Mouse (Mus musculus) CH12F3 (cell line): ENCODE data around the gene Art1.

Experiments used
- in situ Hi-C: fragments of 300-500 bp; cut with MboI; formaldehyde crosslinking; loops from 2 replicates; pipeline ENCODE4 v1.14.3; 2020; ENCODE audit warnings: low sequenced_read_pairs

Art1 gene

DNA sequence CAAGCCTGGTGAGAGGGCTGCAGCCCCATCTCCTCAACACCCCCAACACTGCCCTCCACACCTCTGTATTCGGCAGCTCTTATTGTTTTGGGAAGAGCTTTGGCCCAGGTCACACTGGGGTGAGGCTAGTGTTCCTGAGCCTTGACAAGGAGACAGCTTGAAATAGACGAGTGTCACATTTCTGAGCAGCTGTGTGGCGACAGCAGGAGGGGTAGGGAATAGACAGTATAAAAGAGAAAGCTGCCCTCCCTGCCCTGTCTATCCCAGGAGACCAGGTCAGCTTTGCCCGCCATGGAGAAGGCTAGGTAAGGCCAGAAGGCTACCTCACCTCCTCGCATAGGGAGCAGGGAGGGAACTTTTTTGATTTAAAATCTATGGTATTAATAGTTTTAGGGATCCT, at the start of gene Art1:
TSS of gene Art1 (plus strand) at position 257 of the 400 bp plus-strand sequence.
- in situ Hi-C loops = no loop called here

DNA sequence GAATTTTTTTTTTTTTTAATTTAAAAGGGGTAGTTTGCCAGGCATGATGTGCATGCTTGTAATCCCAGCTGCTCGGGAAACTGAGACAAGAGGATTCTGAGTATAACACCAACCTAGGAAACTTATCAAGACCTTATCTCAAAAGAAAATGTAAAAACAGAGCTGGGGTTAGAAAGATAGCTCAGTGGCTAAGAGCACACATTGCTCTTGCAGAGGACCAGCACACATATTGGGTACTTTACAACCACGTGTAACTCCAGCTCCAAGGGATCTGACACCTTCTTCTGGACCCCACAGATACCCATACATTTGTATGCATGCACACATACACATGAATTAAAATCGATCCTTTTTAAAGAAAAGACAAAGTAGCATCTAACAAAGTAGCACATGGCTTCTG, 40.2 kb upstream of the Art1 start:
- in situ Hi-C loops = no loop called here

DNA sequence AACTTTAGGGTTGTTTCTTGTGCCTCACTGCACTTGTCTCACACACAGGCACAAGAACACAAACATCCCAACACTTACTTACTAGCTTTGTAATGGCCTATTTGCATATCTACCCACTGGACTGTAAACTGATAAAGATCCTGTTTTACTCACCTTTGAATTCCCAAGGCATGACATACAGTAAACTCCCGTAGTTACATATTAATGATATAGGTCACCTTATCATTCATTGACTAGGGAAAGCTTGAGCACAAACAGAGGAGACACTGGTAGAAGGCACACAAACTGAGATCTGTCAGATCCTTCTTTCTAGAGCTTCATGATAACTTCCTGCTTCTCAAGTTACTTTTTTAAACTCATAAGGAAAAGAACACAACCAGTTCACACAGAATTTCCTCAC, 39.3 kb upstream of the Art1 start:
- in situ Hi-C loops = no loop called here

DNA sequence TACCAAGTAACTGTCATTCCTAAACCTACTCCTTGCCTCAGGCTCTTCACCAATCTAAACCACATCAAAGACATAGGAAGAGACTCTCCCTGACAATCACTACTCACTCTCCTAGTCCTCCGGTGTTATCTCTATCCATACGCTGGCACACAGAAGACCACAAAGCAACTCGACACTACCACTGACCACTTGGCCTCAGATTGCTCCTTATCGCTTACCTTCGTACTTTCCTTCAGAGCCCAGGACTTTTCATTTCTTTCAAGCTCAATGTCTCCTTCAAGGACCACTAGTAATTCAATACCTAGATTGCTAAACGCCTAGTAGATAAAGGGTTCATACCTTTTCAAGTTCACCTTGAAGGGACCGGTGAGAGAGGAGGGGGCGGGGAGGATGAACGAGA, 37.7 kb upstream of the Art1 start:
- in situ Hi-C loops = no loop called here

GRCm38 (mm10) chr7:102064655-102065045, 36.9 kb upstream of the Art1 start:
- in situ Hi-C loops = no loop called here

GRCm38 (mm10) chr7:102065046-102065891, 36.3 kb upstream of the Art1 start, which contains the start of the genes Rnf121, Xndc1 and Xntrpc:
Gene Rnf121 (minus strand): TSS chr7:102065469.
Gene Xndc1 (plus strand): TSS chr7:102065511.
Gene Xntrpc (plus strand): TSS chr7:102065713.
- in situ Hi-C loops = no loop called here

DNA sequence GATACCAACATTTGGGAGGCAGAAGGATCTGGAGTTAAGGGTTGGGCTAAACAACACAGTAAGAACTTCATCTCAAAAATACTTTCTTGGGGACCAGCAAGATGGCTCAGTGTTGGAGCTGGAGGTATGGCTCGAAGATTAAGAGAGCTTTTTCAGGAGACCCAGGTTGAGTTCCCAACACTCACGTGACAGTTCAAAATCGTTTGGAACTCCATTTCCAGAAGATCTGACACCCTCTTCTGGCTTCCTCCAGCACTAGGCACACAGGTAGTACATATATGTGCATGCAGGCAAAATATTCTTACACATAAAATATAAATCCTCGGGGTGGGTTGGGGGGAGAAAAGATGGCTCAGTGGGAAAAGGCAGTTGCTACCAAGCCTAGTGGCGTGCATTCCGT, 35.2 kb upstream of the Art1 start:
- in situ Hi-C loops = no loop called here

DNA sequence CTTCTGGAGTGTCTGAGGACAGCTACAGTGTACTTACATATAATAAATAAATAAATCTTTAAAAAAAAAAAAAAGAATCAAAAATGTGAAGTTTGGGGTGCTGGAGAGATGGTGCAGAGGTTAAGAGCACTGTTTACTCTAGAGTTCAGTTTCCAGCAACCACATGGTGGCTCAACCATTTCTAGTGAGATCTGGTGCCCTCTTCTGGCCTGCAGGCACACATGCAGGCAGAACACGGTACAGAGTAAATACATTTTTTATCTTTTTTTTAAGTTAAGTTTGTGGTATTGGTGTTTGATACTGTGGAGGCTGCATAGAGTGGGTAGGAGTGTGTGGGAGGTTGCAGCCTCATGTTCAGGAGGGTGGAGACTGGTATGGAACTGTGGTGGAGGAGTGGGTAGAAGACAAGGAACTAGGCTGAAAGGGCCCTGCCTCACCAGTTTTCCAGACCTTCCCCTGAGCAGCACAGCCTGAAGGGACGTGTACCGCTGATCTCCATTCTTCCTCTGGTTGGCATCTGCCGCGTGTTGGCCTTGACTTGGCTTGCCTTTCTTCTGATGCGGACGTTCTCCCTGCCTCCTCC, 24.7 kb upstream of the Art1 start:
- in situ Hi-C loops = loop anchor here (25.0 kb wide), 1 partner anchor 415 kb away; the partner anchor contains the start of gene Clpb

DNA sequence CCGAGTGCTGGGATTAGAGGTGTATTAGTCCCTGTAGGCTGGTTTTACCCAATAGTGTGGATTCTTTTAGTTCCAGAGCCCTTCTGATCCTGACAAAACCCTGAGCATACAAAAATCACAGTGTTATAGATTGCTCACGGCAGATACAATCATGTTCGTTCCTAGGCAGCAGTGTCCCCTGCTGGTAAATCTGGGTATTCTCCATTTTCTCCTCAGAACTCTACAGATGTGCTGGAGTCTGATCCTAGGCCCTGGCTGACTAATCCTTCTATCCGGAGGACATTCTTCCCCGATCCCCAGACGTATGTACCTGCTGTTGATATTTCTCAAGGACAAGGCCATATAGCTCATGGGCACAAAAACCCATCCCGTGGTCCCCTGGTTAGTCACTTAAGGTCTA, 23.0 kb upstream of the Art1 start:
- in situ Hi-C loops = loop anchor here (25.0 kb wide), 1 partner anchor 416 kb away; the partner anchor contains the start of gene Clpb

DNA sequence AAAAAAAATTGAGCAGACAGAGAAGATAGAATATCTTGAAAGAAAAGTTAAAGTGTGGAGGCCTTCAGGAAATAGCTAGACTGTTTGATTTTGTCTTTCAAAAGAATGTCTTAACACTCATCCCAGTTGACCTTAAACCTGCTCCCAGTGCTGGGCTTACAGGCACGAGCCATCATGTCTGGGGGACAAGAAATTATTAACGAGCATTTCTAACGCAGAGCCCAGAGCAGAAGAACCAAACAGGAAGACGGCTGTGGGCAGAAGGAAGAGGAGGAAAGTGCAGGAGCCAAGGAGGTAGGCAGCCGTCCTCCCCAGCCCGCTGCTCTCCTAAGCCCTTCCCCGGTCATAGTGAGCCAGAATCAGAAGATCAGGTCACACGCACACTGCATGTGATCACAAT, 21.2 kb upstream of the Art1 start:
- in situ Hi-C loops = loop anchor here (25.0 kb wide), 1 partner anchor 418 kb away; the partner anchor contains the start of gene Clpb

DNA sequence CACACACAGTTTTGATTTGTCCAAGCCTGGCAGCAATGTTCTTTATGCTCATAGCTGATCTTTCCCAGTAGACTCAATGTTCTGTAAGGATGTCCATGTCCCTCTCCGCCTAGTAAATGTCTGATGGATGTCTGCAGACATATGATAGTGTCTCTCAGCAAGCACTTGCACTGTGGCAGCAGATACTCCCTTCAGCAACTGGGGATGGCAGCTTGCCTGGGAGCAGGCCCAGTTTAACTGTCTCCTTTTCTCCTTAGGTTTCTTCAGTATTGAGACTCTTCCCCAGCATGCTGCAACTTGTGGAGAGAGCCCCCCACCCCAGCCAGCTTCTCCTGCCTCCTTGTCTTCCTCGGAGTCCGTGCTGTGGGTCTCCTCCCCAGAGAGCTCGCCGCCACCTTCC, 19.8 kb upstream of the Art1 start:
- in situ Hi-C loops = loop anchor here (25.0 kb wide), 1 partner anchor 419 kb away; the partner anchor contains the start of gene Clpb

- in situ Hi-C loops = loop anchor here (25.0 kb wide), 1 partner anchor 421 kb away; the partner anchor contains the start of gene Clpb
These were observed 18.7 kb upstream of the Art1 start, which contains the start of gene Trpc2 for GRCm38 (mm10) chr7:102082816-102083215. Gene Trpc2 (plus strand): TSS chr7:102083116.

DNA sequence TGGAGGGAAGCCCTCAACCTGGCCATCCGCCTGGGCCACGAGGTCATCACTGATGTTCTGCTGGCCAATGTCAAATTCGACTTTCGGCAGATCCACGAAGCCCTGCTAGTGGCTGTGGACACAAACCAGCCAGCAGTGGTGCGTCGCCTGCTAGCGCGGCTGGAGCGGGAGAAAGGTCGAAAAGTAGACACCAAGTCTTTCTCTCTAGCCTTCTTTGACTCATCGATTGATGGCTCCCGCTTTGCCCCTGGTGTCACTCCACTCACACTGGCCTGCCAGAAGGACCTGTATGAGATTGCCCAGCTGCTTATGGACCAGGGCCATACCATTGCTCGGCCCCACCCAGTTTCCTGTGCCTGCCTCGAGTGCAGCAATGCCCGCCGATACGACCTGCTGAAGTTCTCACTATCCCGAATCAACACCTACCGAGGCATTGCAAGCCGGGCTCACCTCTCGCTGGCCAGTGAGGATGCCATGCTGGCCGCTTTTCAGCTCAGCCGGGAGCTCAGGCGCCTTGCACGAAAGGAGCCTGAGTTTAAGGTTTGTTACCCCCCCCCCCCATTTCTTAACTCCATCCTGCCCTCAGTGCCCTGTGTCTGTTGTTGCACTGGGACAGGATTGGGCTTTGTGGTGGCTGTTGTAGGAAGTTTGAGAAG, 17.4 kb upstream of the Art1 start:
- in situ Hi-C loops = loop anchor here (25.0 kb wide), 1 partner anchor 422 kb away; the partner anchor contains the start of gene Clpb

DNA sequence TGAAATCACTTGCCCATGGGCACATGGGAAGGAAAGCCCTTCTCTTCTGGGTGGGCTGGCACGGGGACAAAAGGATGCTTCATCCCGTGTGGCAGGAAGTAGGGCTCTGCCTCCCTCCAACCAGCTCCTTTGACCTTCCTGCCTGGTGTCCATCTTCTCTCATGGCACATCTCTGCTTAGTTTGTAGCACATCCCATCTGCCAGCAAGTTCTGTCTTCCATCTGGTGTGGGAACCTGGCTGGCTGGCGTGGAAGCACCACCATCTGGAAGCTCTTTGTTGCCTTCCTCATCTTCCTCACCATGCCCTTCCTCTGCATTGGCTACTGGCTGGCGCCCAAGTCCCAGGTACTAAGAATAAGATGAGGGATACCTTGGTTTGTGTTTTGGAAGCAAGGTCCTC, 14.2 kb upstream of the Art1 start:
- in situ Hi-C loops = loop anchor here (25.0 kb wide), 1 partner anchor 425 kb away; the partner anchor contains the start of gene Clpb

DNA sequence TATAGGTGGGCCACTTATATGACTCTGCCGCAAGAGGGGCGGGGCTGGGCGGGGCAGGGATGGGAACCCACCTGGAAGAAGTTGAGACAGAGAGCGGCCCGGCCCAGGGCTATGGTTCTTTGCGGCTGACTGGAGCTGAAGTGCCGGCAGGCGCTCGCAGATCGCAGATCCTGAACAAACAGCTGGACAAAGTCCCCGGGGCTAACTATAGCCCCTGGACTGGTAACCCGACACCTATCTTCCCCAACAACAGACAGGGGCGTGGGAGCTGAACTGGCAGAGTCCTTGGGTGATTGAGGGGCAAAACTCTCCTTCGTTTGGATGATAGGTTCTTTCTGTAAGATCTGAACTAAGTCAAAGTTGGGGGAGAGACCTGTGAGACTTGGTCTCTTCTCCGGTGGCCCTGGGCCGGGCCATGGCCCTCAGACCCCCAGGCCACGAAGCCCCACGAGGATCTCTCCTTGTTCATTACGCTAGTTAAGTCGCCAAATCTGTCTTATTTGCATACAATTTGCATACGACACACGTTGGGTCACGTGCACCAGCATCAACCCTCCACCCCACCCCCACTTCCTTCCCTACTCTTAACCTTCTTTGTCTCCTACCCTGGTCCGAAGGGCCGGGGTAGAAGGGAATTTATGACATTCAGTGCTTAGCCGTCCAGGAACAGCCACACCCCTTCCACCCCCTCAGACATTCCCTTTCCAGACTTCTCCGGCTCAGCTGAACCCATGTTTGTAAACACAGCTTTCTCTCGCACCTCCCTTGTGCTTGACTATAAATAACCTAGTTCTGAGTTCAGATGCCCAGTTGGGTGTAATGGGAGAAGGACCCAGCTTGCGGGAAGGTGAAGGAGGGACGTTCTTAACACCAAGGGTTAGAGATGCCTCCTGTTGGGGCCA, 1.5 kb upstream of the Art1 start:
- in situ Hi-C loops = loop anchor here (25.0 kb wide), 1 partner anchor 438 kb away; the partner anchor contains the start of gene Clpb

DNA sequence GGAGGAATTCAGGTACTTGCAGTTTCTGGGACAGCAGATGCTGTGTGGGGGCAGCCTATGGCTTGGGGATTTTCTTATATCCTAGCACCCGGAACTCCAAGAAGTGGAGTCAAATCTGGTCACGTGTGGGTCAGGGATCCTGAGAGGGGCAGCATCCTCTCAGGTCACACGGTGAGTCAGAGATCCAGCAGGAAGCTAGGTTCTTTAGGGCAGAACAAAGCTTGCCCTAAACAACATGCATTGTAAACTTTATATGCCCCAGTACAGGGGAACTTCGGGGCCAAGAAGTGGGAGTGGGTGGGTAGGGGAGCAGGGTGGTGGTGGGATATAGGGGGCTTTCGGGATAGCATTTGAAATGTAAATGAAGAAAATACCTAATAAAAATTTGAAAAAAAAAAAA, 675 bp upstream of the Art1 start:
- in situ Hi-C loops = no loop called here

DNA sequence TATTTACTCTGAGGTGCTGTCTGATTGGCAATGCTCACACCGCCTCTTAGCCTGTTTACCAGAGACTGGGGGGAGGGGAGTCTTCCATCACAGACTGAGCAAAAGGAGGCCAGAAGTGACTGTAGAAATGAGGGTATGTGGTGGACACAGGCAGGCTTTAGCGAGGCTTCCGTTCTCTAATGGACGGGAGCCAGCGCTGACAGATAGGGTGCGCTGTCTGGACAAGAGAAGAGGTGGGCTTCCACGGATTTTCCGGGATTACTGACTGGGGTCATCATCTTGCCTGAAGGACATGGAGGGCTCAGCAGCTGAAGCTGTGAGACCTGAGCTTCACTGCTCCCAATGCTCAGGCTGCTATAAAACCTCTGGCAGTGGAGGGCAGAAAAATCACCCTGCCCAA, 698 bp downstream of the Art1 start:
- in situ Hi-C loops = no loop called here

GRCm38 (mm10) chr7:102102696-102103095, 1.2 kb downstream of the Art1 start:
- in situ Hi-C loops = no loop called here

GRCm38 (mm10) chr7:102103555-102103954, 2.0 kb downstream of the Art1 start:
- in situ Hi-C loops = no loop called here

DNA sequence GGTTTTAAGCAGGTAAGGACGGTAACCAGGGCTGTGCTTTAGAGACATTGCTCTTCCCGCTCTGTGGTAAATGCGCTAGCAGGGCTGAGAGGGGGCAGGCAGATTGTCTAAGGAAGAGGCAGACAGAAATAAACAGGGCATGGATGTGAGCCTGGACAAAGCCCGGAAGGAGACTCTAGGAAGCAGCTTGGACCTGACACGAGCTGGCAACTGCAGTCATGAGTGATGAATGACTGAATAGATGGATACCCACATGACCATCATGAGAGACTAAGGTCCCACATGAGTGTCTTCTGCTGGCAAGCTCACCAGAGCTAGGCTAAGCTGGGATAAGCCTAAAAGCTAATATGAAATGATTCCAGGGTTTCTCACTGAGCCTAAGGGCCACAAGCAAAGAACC, 2.6 kb downstream of the Art1 start:
- in situ Hi-C loops = no loop called here
